Comparison of ENCODE assay signal across 15 mouse cellular contexts in genomic region chr13:110871776-110872135, GRCm38 (mm10).
"Had no signal": no experiment of that assay in that cellular context is flagged by ENCODE, and none has a peak within 500 bp of the region (broad histone marks: within the 10 kb centered on the region; RNA-seq: fewer than 3 reads in every experiment).

No protein-coding gene starts in this region.

- DNase-seq: kidney, adult 2 months; kidney, postnatal 14 days; lung, adult 2 months; lung, postnatal 36 days; right cerebral cortex, postnatal 14 days; thymus, adult 2 months; thymus, postnatal 25 days had no signal

- H3K9ac ChIP-seq: kidney, embryonic 15.5 days; liver, embryonic 15.5 days; neural tube, embryonic 12.5 days; stomach, embryonic 15.5 days had no signal

- H3K4me2 ChIP-seq: kidney, embryonic 15.5 days; liver, embryonic 11.5 days; liver, embryonic 15.5 days; neural tube, embryonic 12.5 days; stomach, embryonic 15.5 days had no signal

- H3K9me3 ChIP-seq: kidney, embryonic 15.5 days; limb, embryonic 10.5 days; liver, embryonic 15.5 days; neural tube, embryonic 12.5 days; stomach, embryonic 15.5 days had no signal

- H3K4me1 ChIP-seq: kidney, embryonic 15.5 days; liver, embryonic 15.5 days; stomach, embryonic 15.5 days had no signal

- H3K27ac ChIP-seq: kidney, embryonic 15.5 days; left cerebral cortex, adult 2 months; limb, embryonic 10.5 days; liver, embryonic 15.5 days; neural tube, embryonic 12.5 days; stomach, embryonic 15.5 days had no signal

- ATAC-seq: lung, postnatal 0 days had no signal

- H3K27me3 ChIP-seq: kidney, embryonic 15.5 days; liver, embryonic 15.5 days; neural tube, embryonic 12.5 days; stomach, embryonic 15.5 days had no signal

- H3K36me3 ChIP-seq: kidney, embryonic 15.5 days; limb, embryonic 10.5 days; liver, embryonic 15.5 days; neural tube, embryonic 12.5 days; stomach, embryonic 15.5 days had no signal

- H3K4me3 ChIP-seq: kidney, embryonic 15.5 days; left cerebral cortex, adult 2 months; limb, embryonic 10.5 days; liver, embryonic 15.5 days; neural tube, embryonic 12.5 days; stomach, embryonic 15.5 days had no signal
